Mouse (Mus musculus) neural tube, embryonic 11.5 days (tissue): ENCODE measurements around the gene Ccdc183. TPM values are rescaled to one million over a fixed set of nuclear protein-coding genes. Genes with fewer than 3 reads are reported as not detected.

Experiments
- ATAC-seq: fragments of 200-750 bp; cut with Nextera tagmentation; 2 replicates; pipeline ENCODE4 v1.8.0; 2017; ENCODE audit warnings: moderate number of reproducible peaks, mild to moderate bottlenecking, moderate TSS enrichment, moderate library complexity; ENCODE audit not compliant: insufficient read depth, low FRiP score, low TSS enrichment
- DNase-seq: peaks from one replicate; pipeline ENCODE4 v3.0.0-alpha.2; 2015; ENCODE audit warnings: low spot score
- H3K27ac ChIP-seq: fragments of 300-500 bp; sonication (generic); 2 replicates; pipeline ENCODE4 v1.5.1; 2014; ENCODE audit warnings: low read depth, mild to moderate bottlenecking, low read length
- H3K27me3 ChIP-seq: fragments of 300-500 bp; sonication (generic); 2 replicates; pipeline ENCODE4 v1.6.1; 2014; ENCODE audit warnings: mild to moderate bottlenecking, low read length, mixed read lengths; ENCODE audit not compliant: control insufficient read depth, insufficient read depth
- H3K36me3 ChIP-seq: fragments of 300-500 bp; sonication (generic); 2 replicates; pipeline ENCODE4 v1.6.1; 2014; ENCODE audit warnings: mild to moderate bottlenecking, low read length, moderate library complexity, mixed read lengths; ENCODE audit not compliant: control insufficient read depth, insufficient read depth
- H3K4me1 ChIP-seq: fragments of 300-500 bp; sonication (generic); 2 replicates; pipeline ENCODE4 v1.6.1; 2014; ENCODE audit warnings: low read length, mixed read lengths; ENCODE audit not compliant: control insufficient read depth, insufficient read depth
- H3K4me2 ChIP-seq: fragments of 300-500 bp; sonication (generic); 2 replicates; pipeline ENCODE4 v1.6.1; 2014; ENCODE audit warnings: low read depth, mild to moderate bottlenecking, moderate library complexity
- H3K4me3 ChIP-seq: fragments of 300-500 bp; sonication (generic); 2 replicates; pipeline ENCODE4 v1.5.1; 2014; ENCODE audit warnings: low read depth, low read length
- H3K9ac ChIP-seq: fragments of 300-500 bp; sonication (generic); 2 replicates; pipeline ENCODE4 v1.6.1; 2014; ENCODE audit warnings: mild to moderate bottlenecking, low read length
- H3K9me3 ChIP-seq: fragments of 300-500 bp; sonication (generic); 2 replicates; pipeline ENCODE4 v1.6.1; 2016; ENCODE audit warnings: low read length; ENCODE audit not compliant: control insufficient read depth
- WGBS: fragments of 180-500 bp; shearing (Covaris S2); extraction: QIAGEN DNeasy Blood & Tissue Kit; methylation state at CpG from one replicate; pipeline ENCODE4 v1.1.7; 2014; 5-methylcytosine and 5-hydroxymethylcytosine counted together
- polyA plus RNA-seq: library from polyadenylated mRNA; unstranded; fragments of >200 nt; fragmentation: Nextera tagmentation; extraction: Ambion mirVana; gene quantifications from 2 replicates; pipeline ENCODE4 v1.2.1, GENCODE M21; 2014

Ccdc183 gene
- polyA plus RNA-seq, 1 experiment from 2014 or later: 0.20 TPM

DNA sequence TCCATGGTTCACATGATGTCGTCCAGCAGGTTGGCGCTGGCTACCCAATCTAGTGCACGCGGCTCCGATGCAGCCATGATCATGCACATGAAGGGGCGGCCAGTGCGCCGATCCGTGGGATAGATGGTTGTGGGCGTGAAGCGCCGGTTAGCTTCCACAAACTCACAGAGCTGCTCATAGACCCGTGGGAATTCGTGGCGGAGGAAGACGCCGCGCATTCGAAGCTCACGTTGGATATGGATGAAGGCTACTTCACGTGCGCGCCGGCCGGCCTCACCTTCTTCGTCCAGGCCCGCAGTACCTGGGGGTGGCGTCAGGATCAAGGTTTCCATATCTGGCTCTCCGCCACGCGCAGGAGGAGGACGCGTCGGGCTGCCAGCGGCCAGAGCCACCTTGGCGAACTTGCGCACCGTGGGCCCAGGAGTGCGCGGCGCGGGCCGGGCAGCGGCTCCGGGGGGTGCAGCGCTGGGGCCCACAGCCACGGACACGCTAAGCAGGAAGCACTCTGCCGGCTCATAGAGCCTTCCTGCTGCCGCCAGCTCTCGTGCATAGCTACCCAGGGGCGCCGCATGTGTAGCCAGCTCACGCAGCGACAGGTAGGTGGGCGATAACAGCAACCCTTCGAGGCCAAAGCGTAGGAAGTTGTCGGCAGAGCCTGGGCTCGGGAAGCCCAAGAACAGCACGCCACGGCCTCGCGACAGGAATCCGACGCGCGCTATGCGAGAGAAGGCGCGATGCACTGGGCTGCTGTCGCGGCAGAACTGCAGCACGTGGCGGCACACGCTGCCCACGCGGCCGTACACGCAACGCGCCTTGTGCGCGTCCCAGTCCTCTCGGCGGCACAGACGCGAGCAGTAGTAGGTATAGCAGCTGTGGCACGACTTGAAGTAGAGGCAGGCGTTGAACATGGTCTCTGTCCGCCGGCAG is 40.2 kb downstream of the Ccdc183 start:
- no peak overlapping the region for H3K27ac ChIP-seq
- no peak overlapping the region; the same call in 1 of the 2 replicates for H3K9ac ChIP-seq
- peak; percentile 31 for DNase-seq
- 14% methylated on average over 91 of the region's 92 CpGs for WGBS
- peak overlapping the region; percentile 23 for H3K4me3 ChIP-seq
- H3K9me3 ChIP-seq: no peaks in the 10 kb centered on the region
- no peaks in the 10 kb centered on the region; the same call in 1 of the 2 replicates for H3K36me3 ChIP-seq
- H3K27me3 ChIP-seq: peaks cover 59% of the 10 kb centered on the region
- peaks cover 30% of the 10 kb centered on the region for H3K4me1 ChIP-seq
- H3K4me2 ChIP-seq: peak overlapping the region; percentile 17
- no peak for ATAC-seq

DNA sequence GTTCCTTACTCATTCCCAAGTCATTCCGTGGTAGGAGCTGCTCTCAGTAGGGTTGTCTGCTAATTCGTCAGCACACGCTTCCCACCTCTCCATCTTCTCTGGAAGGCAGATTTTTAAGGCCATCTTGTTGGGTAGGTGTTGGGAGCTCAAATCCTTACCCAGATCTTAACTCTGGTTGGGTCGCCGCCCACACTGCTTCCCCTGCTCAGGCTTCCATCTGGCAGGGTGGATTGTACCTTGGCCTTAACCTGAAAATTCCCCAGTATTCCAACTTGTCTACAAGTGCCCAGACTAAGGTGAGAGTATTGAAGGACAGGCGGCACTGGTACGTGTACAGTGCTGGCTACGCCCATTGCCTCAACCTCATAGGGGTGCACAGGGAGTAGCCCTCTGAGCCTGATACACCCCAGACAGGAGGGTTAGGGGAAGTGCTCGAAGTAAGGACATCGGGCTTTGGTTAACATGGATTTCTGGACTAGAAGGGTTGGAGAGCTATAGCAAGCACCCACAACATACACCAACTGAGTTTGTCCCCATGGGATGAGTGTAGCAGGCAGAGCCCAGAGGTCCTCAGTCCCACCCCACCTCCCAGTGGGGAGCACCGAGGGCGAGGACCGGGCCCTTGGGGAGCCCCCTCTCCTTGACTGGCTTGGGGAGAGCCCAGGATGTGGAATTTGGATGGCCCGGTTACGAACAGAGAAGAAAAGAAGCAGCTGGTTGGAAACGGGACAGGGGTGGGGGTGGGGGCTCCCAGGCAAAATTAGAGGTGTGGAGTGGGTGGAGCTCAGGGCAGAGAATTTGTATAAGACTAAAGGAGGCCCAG is 41.2 kb downstream of the Ccdc183 start:
- Histone ChIP-seq H3K9ac (no peak overlapping the region), H3K4me3 (no peak overlapping the region), H3K27me3 (peaks cover 57% of the 10 kb centered on the region), H3K4me2 (no peak overlapping the region), H3K4me1 (peaks cover 28% of the 10 kb centered on the region), H3K36me3 (no peaks in the 10 kb centered on the region; the same call in 1 of the 2 replicates), H3K9me3 (no peaks in the 10 kb centered on the region), H3K27ac (no peak overlapping the region)
- ATAC-seq: no peak
- WGBS: 72% methylated on average over 16 of the region's 16 CpGs
- DNase-seq: no peak

DNA sequence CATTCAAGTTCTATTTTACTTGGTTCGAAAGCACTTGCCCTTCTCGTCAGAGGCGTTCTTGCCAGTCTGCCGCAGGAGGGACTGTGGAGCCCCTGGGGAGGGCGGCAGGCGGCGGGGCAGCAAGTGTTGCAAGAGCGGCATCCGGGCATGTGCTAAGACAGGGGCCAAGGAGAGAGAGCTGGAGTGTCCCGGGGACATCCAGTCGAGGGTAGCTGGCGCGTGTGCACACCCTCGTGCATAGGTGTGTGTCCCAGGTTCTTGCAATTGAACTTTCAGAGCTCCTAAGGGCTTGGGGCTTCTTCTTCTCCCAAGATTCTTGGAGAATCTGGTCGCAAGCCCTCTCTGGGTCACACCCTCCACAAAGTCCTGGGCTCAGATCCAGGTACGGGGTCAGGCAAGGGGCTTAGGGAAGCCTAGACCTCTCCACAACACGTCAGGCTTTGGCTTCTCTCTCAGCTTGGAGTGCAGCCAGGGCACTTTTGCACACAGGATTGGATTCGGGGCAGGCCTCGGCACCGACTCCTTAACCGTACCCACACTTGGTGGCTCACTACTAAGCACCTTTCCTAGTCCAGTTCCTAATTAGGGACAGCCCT is 41.9 kb downstream of the Ccdc183 start:
- H3K27ac ChIP-seq: peak overlapping the region; percentile 45; the same call in 1 of the 2 replicates
- H3K36me3 ChIP-seq: no peaks in the 10 kb centered on the region; the same call in 1 of the 2 replicates
- peak overlapping the region; percentile 63 for H3K9ac ChIP-seq
- WGBS: 17% methylated on average over 21 of the region's 21 CpGs
- peaks cover 28% of the 10 kb centered on the region for H3K4me1 ChIP-seq
- H3K4me2 ChIP-seq: peak overlapping the region; percentile 64
- no peaks in the 10 kb centered on the region for H3K9me3 ChIP-seq
- H3K4me3 ChIP-seq: peak overlapping the region; percentile 60
- peaks cover 50% of the 10 kb centered on the region for H3K27me3 ChIP-seq
- ATAC-seq (peak; percentile 5; the same call in 1 of the 2 replicates), DNase-seq (peak; percentile 56)

DNA sequence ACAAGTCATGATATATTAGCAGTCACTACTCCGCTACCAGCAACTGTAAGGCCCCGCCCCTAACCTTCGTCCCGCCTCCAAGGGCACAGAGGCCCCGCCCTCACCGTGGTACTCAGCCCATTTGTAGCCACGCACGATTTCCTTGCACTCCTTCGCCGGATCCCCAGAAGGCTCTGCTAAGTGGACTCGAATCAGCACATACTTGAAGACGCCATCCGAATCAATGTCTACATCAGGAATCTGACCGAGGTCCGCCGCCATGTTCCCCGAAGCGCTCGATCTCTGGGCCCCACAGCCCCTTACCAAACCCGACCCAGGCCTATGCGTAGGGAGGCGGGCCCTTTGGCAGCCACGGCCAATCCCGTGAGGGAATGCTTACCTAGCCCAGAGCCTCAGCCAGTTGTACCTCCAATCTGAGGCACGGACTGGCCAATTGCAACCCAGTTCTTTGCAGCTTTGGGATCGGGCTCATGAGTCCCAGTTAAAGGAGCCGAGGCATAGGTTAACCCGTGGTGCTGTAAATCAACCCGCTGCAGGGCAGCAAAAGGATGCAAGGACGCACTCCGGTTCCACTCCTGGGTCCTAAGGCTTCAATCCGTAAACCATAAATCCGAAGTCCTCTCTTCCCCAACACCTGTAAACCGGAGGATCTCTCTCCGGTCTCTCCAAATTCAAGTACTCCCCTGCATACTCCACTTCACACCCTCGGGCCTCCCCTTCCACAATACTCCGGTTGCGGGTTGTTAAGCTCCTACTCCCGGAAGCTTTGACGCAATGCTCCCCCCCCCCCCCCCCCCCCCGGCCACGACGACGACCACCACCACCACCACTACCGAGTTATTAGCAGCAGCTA is 42.7 kb downstream of the Ccdc183 start, which contains the start of the genes Mamdc4 and Phpt1:
Mamdc4 (minus strand) TSS at position 267 of the 853 bp plus-strand sequence.
Phpt1 (minus strand) TSS at position 646 of the 853 bp plus-strand sequence.
- peak; percentile 97 for ATAC-seq
- DNase-seq: peak; percentile 97
- Histone ChIP-seq H3K9ac (peak within 1 kb of the TSS; percentile 63), H3K4me2 (peak within 1 kb of the TSS; percentile 87), H3K27ac (peak within 1 kb of the TSS; percentile 73), H3K27me3 (peaks cover 43% of the 10 kb centered on the region), H3K4me1 (peaks cover 26% of the 10 kb centered on the region), H3K36me3 (no peaks in the 10 kb centered on the region; the same call in 1 of the 2 replicates), H3K4me3 (peak within 1 kb of the TSS; percentile 60), H3K9me3 (no peaks in the 10 kb centered on the region)
- WGBS: under 1% methylated on average over 43 of the region's 45 CpGs

DNA sequence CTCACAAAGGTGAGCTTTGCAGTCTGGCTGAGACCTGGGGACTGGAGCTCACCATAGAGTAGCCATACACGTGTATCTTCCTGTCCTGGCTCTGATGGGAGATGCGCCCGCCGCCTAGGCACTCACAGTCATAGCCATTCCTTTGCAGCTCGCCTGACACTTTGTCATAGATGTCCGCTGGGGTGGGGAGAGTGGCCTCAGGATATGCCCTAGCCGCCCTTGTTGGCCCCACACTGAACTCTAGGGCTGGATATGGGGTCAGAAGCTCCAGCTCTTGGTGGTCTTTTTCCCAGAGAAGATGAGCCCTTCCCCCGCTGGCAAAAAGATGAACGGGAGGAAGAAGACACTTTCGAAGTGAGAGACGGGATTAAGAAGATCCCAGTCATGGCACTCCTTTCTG is 43.3 kb downstream of the Ccdc183 start:
- 20% methylated on average over 11 of the region's 11 CpGs for WGBS
- H3K4me1 ChIP-seq: peaks cover 21% of the 10 kb centered on the region

DNA sequence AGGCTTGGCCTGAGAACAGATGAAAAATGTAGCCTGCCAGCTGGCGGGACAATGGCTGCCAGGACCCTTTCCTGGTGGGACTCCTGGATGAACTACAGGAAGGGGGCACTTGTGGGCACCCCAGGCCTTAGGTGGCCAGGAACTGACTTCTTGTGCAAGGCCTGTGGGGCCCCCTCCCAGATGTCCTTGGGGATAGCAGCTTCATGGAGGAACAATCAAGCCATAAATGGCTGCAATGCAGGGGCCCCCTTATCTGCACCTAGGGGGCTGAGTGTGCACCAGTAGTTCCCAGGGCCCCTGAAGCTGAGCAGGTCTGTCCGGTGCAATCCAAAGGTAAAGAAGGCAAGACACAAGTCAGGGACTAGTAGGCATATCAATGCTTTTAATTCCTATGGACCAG is 44.4 kb downstream of the Ccdc183 start:
- H3K9ac ChIP-seq: no peak overlapping the region
- ATAC-seq (no peak), DNase-seq (no peak)
- H3K27me3 ChIP-seq: peaks cover 25% of the 10 kb centered on the region
- H3K4me3 ChIP-seq: no peak overlapping the region
- peaks cover 16% of the 10 kb centered on the region for H3K4me1 ChIP-seq
- no peaks in the 10 kb centered on the region for H3K9me3 ChIP-seq
- H3K27ac ChIP-seq: no peak overlapping the region
- H3K36me3 ChIP-seq: no peaks in the 10 kb centered on the region; the same call in 1 of the 2 replicates
- no peak overlapping the region for H3K4me2 ChIP-seq
- 85% methylated on average over 2 of the region's 2 CpGs for WGBS

More for the DNA sequence above, 43.3 kb downstream of the Ccdc183 start:
- H3K4me3 ChIP-seq: peak overlapping the region; percentile 60
- H3K27ac ChIP-seq: peak overlapping the region; percentile 73
- H3K27me3 ChIP-seq: peaks cover 36% of the 10 kb centered on the region
- no peaks in the 10 kb centered on the region; the same call in 1 of the 2 replicates for H3K36me3 ChIP-seq
- DNase-seq (no peak), ATAC-seq (no peak)
- H3K9me3 ChIP-seq: no peaks in the 10 kb centered on the region
- H3K4me2 ChIP-seq: peak overlapping the region; percentile 87
- peak overlapping the region; percentile 63 for H3K9ac ChIP-seq

DNA sequence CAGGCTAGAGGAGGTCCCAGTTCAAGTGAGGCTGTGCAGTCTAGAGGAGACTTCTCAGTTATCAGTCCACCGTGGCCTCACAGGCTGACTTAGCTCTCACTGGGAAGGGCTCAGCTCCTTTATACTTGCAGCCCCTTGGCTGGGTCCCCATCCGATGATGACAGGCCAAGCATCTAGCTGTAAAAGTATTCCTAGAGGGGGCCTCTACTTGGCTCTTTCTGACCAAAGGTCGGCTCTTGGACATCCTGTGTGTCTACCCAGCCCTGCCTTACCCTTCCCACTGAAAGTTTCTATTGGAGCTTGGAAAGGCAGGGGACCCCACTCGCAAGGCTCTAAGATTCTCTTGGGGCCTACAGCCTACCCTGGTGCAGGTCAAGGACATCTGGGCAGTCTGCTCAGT is 46.3 kb downstream of the Ccdc183 start:
- DNase-seq (no peak), ATAC-seq (no peak)
- peaks cover 11% of the 10 kb centered on the region for H3K4me1 ChIP-seq
- H3K4me2 ChIP-seq: no peak overlapping the region
- H3K9ac ChIP-seq: no peak overlapping the region
- 92% methylated on average over 4 of the region's 4 CpGs for WGBS
- H3K9me3 ChIP-seq: no peaks in the 10 kb centered on the region
- H3K27ac ChIP-seq: no peak overlapping the region
- no peaks in the 10 kb centered on the region; the same call in 1 of the 2 replicates for H3K36me3 ChIP-seq
- peaks cover 7% of the 10 kb centered on the region for H3K27me3 ChIP-seq
- no peak overlapping the region for H3K4me3 ChIP-seq
